Comparison of ENCODE assay signal across 40 mouse cellular contexts in genomic region chr9:18734177-18734576, GRCm38 (mm10). TPM values are rescaled to one million over a fixed set of nuclear protein-coding genes. Genes with fewer than 3 reads are reported as not detected.
"Had no signal": no experiment of that assay in that cellular context is flagged by ENCODE, and none has a peak within 500 bp of the region (broad histone marks: within the 10 kb centered on the region; RNA-seq: fewer than 3 reads in every experiment).

No protein-coding gene starts in this region.

RNA-seq across cellular contexts. Expression of gene Olfr24, which starts 29.6 kb away (rescaled TPM):
- total RNA-seq: left cerebral cortex, postnatal 14 days; left cerebral cortex, postnatal 25 days; left cerebral cortex, postnatal 36 days; left cerebral cortex, postnatal 4 days; liver, adult 2 months; megakaryocyte progenitor cell, adult 5-6 weeks; megakaryocyte, adult 5-6 weeks; megakaryocyte-erythroid progenitor cell, adult 5-6 weeks; midbrain, postnatal 0 days; monocyte, adult 5-6 weeks had no signal
- polyA plus RNA-seq: limb, embryonic 10.5 days; limb, embryonic 11.5 days; limb, embryonic 12.5 days; limb, embryonic 13.5 days; limb, embryonic 14.5 days; limb, embryonic 15.5 days; liver, adult 2 months; liver, embryonic 11.5 days; liver, embryonic 12.5 days; liver, embryonic 13.5 days; liver, embryonic 14.5 days; liver, embryonic 15.5 days; liver, embryonic 16.5 days; liver, postnatal 0 days; lung, adult 2 months; lung, embryonic 14.5 days; lung, embryonic 15.5 days; lung, embryonic 16.5 days; lung, postnatal 0 days; macrophage; midbrain, embryonic 10.5 days; midbrain, embryonic 11.5 days; midbrain, embryonic 12.5 days; midbrain, embryonic 13.5 days; midbrain, embryonic 14.5 days; midbrain, embryonic 15.5 days; midbrain, embryonic 16.5 days; midbrain, postnatal 0 days; myocyte; neural tube, embryonic 11.5 days; neural tube, embryonic 12.5 days; neural tube, embryonic 13.5 days had no signal

RNA-seq across cellular contexts. Expression of gene Muc16, which starts 59.8 kb away (rescaled TPM):
- total RNA-seq: left cerebral cortex, postnatal 14 days; left cerebral cortex, postnatal 25 days; left cerebral cortex, postnatal 36 days; left cerebral cortex, postnatal 4 days; megakaryocyte progenitor cell, adult 5-6 weeks; megakaryocyte, adult 5-6 weeks; megakaryocyte-erythroid progenitor cell, adult 5-6 weeks; midbrain, postnatal 0 days; monocyte, adult 5-6 weeks had no signal
- polyA plus RNA-seq: limb, embryonic 10.5 days; limb, embryonic 12.5 days; limb, embryonic 13.5 days; macrophage; midbrain, embryonic 10.5 days; midbrain, embryonic 11.5 days; midbrain, embryonic 12.5 days; midbrain, embryonic 13.5 days; midbrain, embryonic 14.5 days; midbrain, embryonic 15.5 days; midbrain, embryonic 16.5 days; midbrain, postnatal 0 days; myocyte; neural tube, embryonic 11.5 days; neural tube, embryonic 12.5 days; neural tube, embryonic 13.5 days had no signal
